Mouse (Mus musculus) kidney, embryonic 15.5 days (tissue): ENCODE results near the gene Treml1. TPM values are rescaled to one million over a fixed set of nuclear protein-coding genes. Genes with fewer than 3 reads are reported as not detected.

Source experiments
- polyA plus RNA-seq: library from polyadenylated mRNA; unstranded; fragments of >200 nt; fragmentation: Nextera tagmentation; extraction: Ambion mirVana; gene quantifications from 2 replicates; pipeline ENCODE4 v1.2.1, GENCODE M21; 2015

The Treml1 gene
- polyA plus RNA-seq, 1 experiment from 2014 or later: 1.3 TPM

Other genes with a start within 250 kb of the Treml1 start
- not detected in 2 replicates for gene 9830107B12Rik, start 213.6 kb upstream of the Treml1 start, polyA plus RNA-seq
- not detected in 2 replicates for gene A530064D06Rik, start 192.6 kb upstream of the Treml1 start, polyA plus RNA-seq
- gene Trem1, start 127.1 kb upstream of the Treml1 start, polyA plus RNA-seq: 0.05 and 0.08 TPM in 2 replicates
- gene Trem3, start 112.1 kb upstream of the Treml1 start, polyA plus RNA-seq: not detected in 2 replicates
- gene Treml4, start 95.6 kb upstream of the Treml1 start, polyA plus RNA-seq: 0.49 and 0.60 TPM in 2 replicates
- gene Treml2, start 60.4 kb upstream of the Treml1 start, polyA plus RNA-seq: 0.13 and 0.29 TPM in 2 replicates
- gene B430306N03Rik, start 43.8 kb upstream of the Treml1 start, polyA plus RNA-seq: 0.23 and 0.39 TPM in 2 replicates
- gene Trem2, start 13.5 kb upstream of the Treml1 start, polyA plus RNA-seq: 2.4 and 2.9 TPM in 2 replicates
- gene Nfya, start 50.0 kb downstream of the Treml1 start, polyA plus RNA-seq: 15.8 and 17.8 TPM in 2 replicates
- gene Oard1, start 50.1 kb downstream of the Treml1 start, polyA plus RNA-seq: 72.4 and 74.9 TPM in 2 replicates
- gene Apobec2, start 73.0 kb downstream of the Treml1 start, polyA plus RNA-seq: 4.2 and 6.9 TPM in 2 replicates
- gene Tspo2, start 91.6 kb downstream of the Treml1 start, polyA plus RNA-seq: 2.4 and 4.1 TPM in 2 replicates
- 5.6 and 5.7 TPM in 2 replicates for gene Unc5cl, start 95.0 kb downstream of the Treml1 start, polyA plus RNA-seq